Mouse (Mus musculus): ENCODE results near the gene Ppp1r3c. TPM values are rescaled to one million over a fixed set of nuclear protein-coding genes. Genes with fewer than 3 reads are reported as not detected.

Ppp1r3c gene
- polyA plus RNA-seq, 1 experiment: 0.58 TPM

DNA sequence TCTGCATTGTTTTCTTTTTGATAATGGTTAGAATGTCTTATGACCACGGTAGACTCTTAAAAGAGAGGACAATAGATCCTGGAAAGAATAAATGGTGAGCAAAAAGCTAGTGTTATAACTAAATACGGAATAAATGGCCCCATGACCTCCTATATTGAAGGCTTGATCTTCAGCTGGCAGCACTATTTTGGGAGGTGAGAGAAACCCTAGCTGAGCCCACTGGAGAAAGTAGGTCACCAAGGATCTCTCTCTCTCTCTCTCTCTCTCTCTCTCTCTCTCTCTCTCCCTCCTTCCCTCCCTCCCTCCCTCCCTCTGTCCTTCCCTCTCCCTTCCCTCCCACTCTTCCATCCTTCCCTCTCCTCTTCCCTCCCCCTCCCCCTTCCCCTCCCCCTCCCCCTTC lies 42.9 kb downstream of the Ppp1r3c start:
- no peak overlapping the region for H3K27ac ChIP-seq (ENCODE audit: insufficient read depth, low read length)
- H3K36me3 ChIP-seq (ENCODE audit: control insufficient read depth, insufficient read depth, low read length, poor library complexity, severe bottlenecking): no peaks in the 10 kb centered on the region
- TF ChIP-seq CTCF (IDR thresholded peaks at IDR 0.05; ENCODE audit: low read depth, low read length) (no peak), EP300 (IDR thresholded peaks at IDR 0.05; ENCODE audit: insufficient read depth, low read depth, low read length) (no peak), POLR2A (IDR thresholded peaks at IDR 0.05; ENCODE audit: insufficient read depth, low read length) (no peak)
- no peak overlapping the region for H3K4me3 ChIP-seq (ENCODE audit: low read depth, low read length)
- no peak overlapping the region for H3K9ac ChIP-seq (ENCODE audit: low read depth, poor library complexity, severe bottlenecking)
- H3K4me1 ChIP-seq (ENCODE audit: control insufficient read depth, insufficient read depth, low read length): no peaks in the 10 kb centered on the region
- H3K9me3 ChIP-seq (replicated peaks; ENCODE audit: control insufficient read depth, insufficient read depth, low read length, poor library complexity, severe bottlenecking): no peaks in the 10 kb centered on the region
- no peaks in the 10 kb centered on the region for H3K27me3 ChIP-seq (ENCODE audit: control insufficient read depth, insufficient read depth, low read length, poor library complexity, severe bottlenecking)

DNA sequence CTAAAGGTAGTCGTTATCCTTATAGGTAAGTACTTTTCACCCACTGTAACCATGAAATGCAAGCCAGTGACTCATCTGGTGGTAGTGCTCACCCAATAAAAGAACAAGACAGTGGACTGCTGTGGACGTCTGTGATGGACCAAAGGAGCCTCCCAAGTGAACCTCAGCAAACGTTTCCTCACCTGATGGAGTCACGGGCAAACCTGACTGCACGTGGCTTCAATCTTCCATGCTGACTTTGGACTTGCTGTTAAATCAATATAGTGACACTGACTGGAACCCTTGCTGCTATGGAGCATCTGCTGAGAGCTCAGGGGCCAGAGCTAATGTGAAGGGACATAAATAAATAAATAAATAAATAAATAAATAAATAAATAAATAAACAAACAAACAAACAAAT lies 44.5 kb downstream of the Ppp1r3c start:
- no peak overlapping the region for H3K9ac ChIP-seq (ENCODE audit: low read depth, poor library complexity, severe bottlenecking)
- TF ChIP-seq EP300 (IDR thresholded peaks at IDR 0.05; ENCODE audit: insufficient read depth, low read depth, low read length): no peak
- no peak for TF ChIP-seq POLR2A (IDR thresholded peaks at IDR 0.05; ENCODE audit: insufficient read depth, low read length)
- no peak for TF ChIP-seq CTCF (IDR thresholded peaks at IDR 0.05; ENCODE audit: low read depth, low read length)

DNA sequence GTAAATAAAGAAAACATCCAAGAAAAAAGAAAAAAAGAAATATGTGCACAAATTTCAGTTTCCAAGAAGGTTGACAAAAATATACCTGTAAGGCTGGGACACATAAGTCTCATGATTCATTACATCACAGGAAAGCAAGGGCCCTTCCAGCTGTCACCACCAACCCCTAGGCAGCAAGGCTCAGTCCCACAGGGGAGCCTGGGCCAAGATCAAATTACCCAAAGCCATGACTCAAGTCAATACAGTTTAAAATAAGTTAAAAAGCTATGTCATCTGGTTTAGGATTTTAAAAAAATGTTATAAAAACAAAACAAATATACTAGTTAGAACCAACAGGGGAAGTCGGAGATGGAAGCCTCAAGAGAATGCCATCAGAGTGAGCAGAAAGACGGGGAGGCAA lies 45.2 kb downstream of the Ppp1r3c start:
- Histone ChIP-seq H3K9me3 (replicated peaks; ENCODE audit: control insufficient read depth, insufficient read depth, low read length, poor library complexity, severe bottlenecking) (no peaks in the 10 kb centered on the region), H3K36me3 (ENCODE audit: control insufficient read depth, insufficient read depth, low read length, poor library complexity, severe bottlenecking) (no peaks in the 10 kb centered on the region), H3K4me1 (ENCODE audit: control insufficient read depth, insufficient read depth, low read length) (no peaks in the 10 kb centered on the region), H3K9ac (ENCODE audit: low read depth, poor library complexity, severe bottlenecking) (no peak overlapping the region), H3K4me3 (ENCODE audit: low read depth, low read length) (no peak overlapping the region), H3K27me3 (ENCODE audit: control insufficient read depth, insufficient read depth, low read length, poor library complexity, severe bottlenecking) (no peaks in the 10 kb centered on the region), H3K27ac (ENCODE audit: insufficient read depth, low read length) (no peak overlapping the region)
- TF ChIP-seq POLR2A (IDR thresholded peaks at IDR 0.05; ENCODE audit: insufficient read depth, low read length): no peak

More for the DNA sequence above, 44.5 kb downstream of the Ppp1r3c start:
- no peaks in the 10 kb centered on the region for H3K27me3 ChIP-seq (ENCODE audit: control insufficient read depth, insufficient read depth, low read length, poor library complexity, severe bottlenecking)
- no peaks in the 10 kb centered on the region for H3K9me3 ChIP-seq (replicated peaks; ENCODE audit: control insufficient read depth, insufficient read depth, low read length, poor library complexity, severe bottlenecking)
- H3K36me3 ChIP-seq (ENCODE audit: control insufficient read depth, insufficient read depth, low read length, poor library complexity, severe bottlenecking): no peaks in the 10 kb centered on the region
- H3K4me1 ChIP-seq (ENCODE audit: control insufficient read depth, insufficient read depth, low read length): no peaks in the 10 kb centered on the region
- no peak overlapping the region for H3K4me3 ChIP-seq (ENCODE audit: low read depth, low read length)
- H3K27ac ChIP-seq (ENCODE audit: insufficient read depth, low read length): no peak overlapping the region

DNA sequence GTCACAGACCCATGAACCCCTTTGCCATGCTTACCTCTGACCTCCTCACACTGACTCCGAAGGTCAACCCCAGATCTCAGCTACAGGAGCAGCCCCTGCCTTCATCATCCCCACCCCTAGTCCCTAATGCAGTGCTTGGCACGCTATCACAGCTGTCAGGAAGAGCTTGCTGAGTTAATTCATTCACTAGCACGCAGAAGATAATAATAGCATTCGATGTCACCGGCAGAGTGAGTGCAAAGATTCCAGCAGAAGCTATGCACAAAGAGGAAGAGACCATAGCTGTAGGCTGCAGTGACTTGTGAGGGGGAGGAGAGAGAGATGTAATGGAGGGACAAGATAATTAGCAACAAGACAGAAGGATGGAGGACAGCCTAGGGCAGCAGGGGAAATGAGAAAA lies 47.2 kb downstream of the Ppp1r3c start:
- H3K4me3 ChIP-seq (ENCODE audit: low read depth, low read length): no peak overlapping the region
- H3K4me1 ChIP-seq (ENCODE audit: control insufficient read depth, insufficient read depth, low read length): no peaks in the 10 kb centered on the region
- H3K27me3 ChIP-seq (ENCODE audit: control insufficient read depth, insufficient read depth, low read length, poor library complexity, severe bottlenecking): no peaks in the 10 kb centered on the region
- H3K9ac ChIP-seq (ENCODE audit: low read depth, poor library complexity, severe bottlenecking): no peak overlapping the region
- TF ChIP-seq CTCF (IDR thresholded peaks at IDR 0.05; ENCODE audit: low read depth, low read length) (no peak), POLR2A (IDR thresholded peaks at IDR 0.05; ENCODE audit: insufficient read depth, low read length) (no peak), EP300 (IDR thresholded peaks at IDR 0.05; ENCODE audit: insufficient read depth, low read depth, low read length) (no peak)
- H3K36me3 ChIP-seq (ENCODE audit: control insufficient read depth, insufficient read depth, low read length, poor library complexity, severe bottlenecking): no peaks in the 10 kb centered on the region
- no peak overlapping the region for H3K27ac ChIP-seq (ENCODE audit: insufficient read depth, low read length)
- no peaks in the 10 kb centered on the region for H3K9me3 ChIP-seq (replicated peaks; ENCODE audit: control insufficient read depth, insufficient read depth, low read length, poor library complexity, severe bottlenecking)

DNA sequence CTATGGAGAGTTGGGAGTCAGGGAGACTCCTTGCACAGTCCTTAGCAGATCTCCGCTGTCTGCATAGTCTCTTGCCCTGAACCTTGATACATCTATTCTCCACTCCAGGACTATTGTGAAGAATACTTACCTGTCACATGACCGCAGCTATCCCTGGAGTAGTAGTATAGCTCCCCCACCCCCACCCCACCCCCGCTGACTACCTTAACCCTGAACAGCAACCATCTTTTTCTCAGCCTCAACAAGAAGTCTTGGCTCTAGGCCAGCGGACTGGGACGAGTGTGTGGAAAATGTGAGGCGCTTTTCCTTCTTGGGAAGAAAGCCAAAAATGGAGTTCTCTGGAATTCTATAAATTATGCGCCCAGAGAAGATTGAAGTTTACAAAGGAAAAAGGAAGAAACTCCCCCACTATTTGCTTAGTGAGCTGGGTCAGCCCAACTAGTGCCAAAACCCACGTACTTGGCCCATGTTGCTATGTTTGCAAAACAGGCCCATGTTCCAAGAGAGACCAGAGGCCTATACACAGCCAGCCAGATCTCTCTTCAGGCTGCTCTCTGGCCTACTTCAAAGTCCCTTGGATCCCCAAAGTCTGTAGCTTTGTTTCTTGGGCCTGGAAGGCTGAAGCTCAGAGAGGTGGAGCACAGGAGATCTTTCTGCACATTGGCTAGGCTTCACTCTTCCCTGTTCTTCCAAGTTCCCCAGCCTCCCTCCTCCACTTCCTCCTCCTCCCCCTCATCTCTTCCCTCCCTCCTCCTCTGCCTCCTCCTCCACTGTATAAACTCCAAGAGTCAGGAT lies 48.4 kb downstream of the Ppp1r3c start:
- TF ChIP-seq POLR2A (IDR thresholded peaks at IDR 0.05; ENCODE audit: insufficient read depth, low read length): no peak
- TF ChIP-seq CTCF (IDR thresholded peaks at IDR 0.05; ENCODE audit: low read depth, low read length): no peak
- no peak for TF ChIP-seq EP300 (IDR thresholded peaks at IDR 0.05; ENCODE audit: insufficient read depth, low read depth, low read length)
- no peak overlapping the region for H3K4me3 ChIP-seq (ENCODE audit: low read depth, low read length)

DNA sequence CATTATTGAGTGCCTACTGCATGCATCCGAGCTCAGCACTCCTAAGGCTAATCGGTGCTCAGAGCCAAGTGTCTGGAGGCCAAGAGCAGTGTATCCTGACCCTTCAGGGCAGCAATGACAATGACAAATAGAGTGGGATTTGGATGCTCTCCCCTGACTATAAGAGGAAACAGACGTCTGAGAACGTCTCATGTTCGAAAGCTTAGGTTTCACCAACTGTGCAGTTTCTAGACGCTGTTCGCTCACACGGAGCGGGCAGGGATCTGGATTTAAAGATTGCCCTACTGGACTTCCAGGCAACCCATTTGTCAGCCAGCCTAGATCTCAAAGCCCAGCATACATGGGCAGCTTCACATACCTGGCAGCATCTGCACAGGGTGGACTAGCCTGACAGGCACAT lies 49.4 kb downstream of the Ppp1r3c start:
- Histone ChIP-seq H3K9me3 (replicated peaks; ENCODE audit: control insufficient read depth, insufficient read depth, low read length, poor library complexity, severe bottlenecking) (no peaks in the 10 kb centered on the region), H3K9ac (ENCODE audit: low read depth, poor library complexity, severe bottlenecking) (no peak overlapping the region), H3K4me3 (ENCODE audit: low read depth, low read length) (no peak overlapping the region), H3K27ac (ENCODE audit: insufficient read depth, low read length) (no peak overlapping the region), H3K36me3 (ENCODE audit: control insufficient read depth, insufficient read depth, low read length, poor library complexity, severe bottlenecking) (no peaks in the 10 kb centered on the region), H3K4me1 (ENCODE audit: control insufficient read depth, insufficient read depth, low read length) (no peaks in the 10 kb centered on the region), H3K27me3 (ENCODE audit: control insufficient read depth, insufficient read depth, low read length, poor library complexity, severe bottlenecking) (no peaks in the 10 kb centered on the region)
- TF ChIP-seq POLR2A (IDR thresholded peaks at IDR 0.05; ENCODE audit: insufficient read depth, low read length) (no peak), EP300 (IDR thresholded peaks at IDR 0.05; ENCODE audit: insufficient read depth, low read depth, low read length) (no peak), CTCF (IDR thresholded peaks at IDR 0.05; ENCODE audit: low read depth, low read length) (no peak)

More for the DNA sequence above, 48.4 kb downstream of the Ppp1r3c start:
- H3K9ac ChIP-seq (ENCODE audit: low read depth, poor library complexity, severe bottlenecking): no peak overlapping the region
- no peaks in the 10 kb centered on the region for H3K9me3 ChIP-seq (replicated peaks; ENCODE audit: control insufficient read depth, insufficient read depth, low read length, poor library complexity, severe bottlenecking)
- H3K27me3 ChIP-seq (ENCODE audit: control insufficient read depth, insufficient read depth, low read length, poor library complexity, severe bottlenecking): no peaks in the 10 kb centered on the region
- no peak overlapping the region for H3K27ac ChIP-seq (ENCODE audit: insufficient read depth, low read length)
- H3K4me1 ChIP-seq (ENCODE audit: control insufficient read depth, insufficient read depth, low read length): no peaks in the 10 kb centered on the region
- H3K36me3 ChIP-seq (ENCODE audit: control insufficient read depth, insufficient read depth, low read length, poor library complexity, severe bottlenecking): no peaks in the 10 kb centered on the region
